Mouse (Mus musculus) liver, postnatal 0 days (tissue): ENCODE results near the gene Slit2.

Experiments used
- CTCF ChIP-seq: sonication (generic); IDR thresholded peaks from 2 replicates; pipeline ENCODE4 v1.5.1; 2016; ENCODE audit warnings: antibody characterized with exemption, low read depth
- EP300 ChIP-seq: IDR thresholded peaks from 2 replicates; pipeline ENCODE4 v1.6.1; 2016; ENCODE audit warnings: antibody characterized with exemption, low read depth, mild to moderate bottlenecking

DNA sequence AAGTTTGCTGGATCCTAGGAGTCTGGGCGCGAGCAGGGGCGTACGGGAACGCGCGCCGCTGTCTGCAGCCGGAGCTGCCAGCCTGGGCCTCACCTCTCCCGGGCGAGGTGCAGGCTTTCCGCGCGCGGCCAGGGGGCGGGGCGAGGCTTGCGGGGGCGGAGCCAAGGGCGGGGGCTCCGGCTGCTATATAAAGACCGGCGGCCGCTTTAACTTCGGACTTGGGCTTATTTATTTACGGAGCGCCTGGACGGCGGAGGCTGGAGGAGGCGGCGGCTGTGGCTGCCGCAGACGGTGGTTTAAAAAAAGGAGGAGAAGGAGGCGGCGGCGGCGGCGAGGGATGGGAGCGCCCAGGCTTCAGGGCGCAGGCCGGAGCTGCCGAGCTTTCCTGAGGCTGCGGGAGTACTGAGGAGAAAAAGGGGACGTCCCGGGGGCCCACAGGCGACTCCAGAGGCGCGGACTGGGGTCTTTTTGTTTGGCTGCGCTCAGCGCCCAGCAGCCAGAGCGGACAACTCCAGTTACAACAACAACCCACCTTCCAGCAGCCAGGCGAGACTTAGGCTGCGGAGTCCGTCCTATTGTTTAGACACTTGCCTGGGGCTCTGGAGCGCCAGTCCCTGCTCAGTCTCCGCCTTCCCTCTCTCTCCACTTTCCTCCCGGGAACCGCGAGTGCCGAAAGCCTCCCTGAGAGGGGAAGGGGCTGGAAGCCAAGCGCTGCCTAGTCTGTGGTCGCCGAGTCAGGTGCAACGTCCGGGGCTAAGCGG, at the start of gene Slit2:
- TF ChIP-seq CTCF = no peak
- TF ChIP-seq EP300 = no peak
